Mouse (Mus musculus): Measurements from ENCODE around the gene Mlip.
"Not testable (repeated sequence)": the region's sequence is repeated elsewhere in the genome, so short reads cannot be mapped to it uniquely, and the experiment has no call there.

Mlip gene

DNA sequence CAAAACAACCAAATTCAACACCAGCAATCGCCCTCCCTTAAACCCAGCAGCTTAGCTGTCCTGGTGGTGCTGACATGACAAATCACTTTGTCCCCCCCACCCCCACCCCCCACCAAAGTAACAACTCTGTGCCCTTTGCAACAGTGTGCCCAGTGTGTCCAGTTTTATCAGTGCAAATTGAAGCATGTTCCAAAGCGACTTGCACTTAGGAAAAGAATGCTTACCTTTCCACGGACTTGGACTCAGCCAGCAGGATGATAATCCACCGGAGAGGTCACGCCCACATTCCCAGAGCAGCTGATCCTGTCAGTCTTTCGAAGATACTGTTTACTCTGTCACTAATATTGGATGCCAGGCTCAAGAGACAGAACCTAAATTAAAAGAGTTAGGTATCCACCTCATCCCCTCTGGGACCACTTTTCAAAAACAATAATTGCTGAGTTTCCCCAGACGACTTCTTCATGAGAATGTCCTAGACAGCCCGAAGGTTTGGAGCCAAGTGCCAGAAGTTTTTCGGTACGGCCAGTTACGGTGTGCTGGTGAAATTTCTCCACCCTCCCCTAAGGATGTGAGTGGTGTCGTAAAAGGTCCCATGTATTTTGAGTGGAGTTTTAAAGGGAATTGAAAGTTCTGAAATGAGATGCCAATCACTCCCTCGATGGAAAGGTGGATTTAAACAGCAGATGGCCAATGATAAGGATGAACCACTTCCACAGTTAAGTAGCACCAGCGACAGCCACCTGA, at the start of gene Mlip:
Gene Mlip (minus strand): TSS at position 538 of the 744 bp plus-strand sequence.
- no peak for DNase-seq (ENCODE audit: low spot score)

DNA sequence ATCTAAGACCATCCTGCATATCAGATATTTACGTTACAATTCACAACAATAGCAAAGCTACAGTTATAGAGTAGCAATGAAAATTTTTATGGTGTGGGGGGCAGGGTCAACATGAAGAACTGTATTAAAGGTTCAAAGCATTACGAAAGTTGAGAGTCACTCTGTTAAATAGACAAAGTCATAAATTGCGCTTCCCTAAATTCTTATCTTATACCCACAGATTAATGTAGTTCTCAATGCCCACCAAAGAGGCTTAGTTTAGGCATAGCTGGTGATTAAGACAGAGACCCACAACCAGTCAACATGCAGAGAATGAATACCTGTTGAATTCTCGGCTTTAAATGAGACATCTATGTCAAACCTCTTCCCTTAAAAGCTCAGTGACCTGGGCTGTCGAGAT, 47.0 kb upstream of the Mlip start:
- DNase-seq (ENCODE audit: low spot score), result no peak

DNA sequence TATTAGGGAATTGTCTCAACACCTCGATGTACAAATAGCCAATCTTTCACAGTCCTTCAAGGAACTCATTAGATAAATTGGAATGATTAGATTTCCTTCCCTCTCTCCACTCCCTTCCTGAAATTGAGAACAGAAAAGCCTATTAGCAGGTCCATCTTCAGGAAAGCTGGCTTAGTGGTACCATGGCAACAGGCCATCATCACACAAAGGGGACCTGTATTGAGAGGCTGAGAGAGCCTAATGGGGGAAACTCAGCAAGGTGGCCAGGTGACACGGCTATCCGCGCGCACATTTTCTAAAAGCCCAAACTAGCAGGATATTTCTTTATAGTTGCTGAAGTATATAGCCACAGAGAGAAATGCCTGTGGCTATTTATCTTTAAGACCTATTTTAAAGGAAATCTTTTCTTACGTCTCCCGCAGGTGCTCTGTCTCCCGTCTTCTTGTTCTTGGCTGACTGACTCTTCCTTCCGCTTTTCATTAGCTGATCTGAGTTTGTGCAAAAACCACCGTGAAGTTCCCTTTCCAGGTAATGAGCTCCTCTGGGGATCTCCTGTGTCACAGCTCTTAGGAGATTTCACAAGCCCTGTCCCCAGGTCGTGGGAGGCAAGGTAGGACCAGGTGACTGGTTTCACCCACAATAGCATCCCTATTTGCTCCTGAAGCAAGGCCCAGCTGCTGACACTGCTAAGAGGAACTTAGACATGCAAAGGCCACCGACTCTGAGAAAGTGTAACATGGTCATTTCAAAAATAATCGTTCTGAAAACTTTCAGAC, 46.3 kb upstream of the Mlip start:
- no peak for DNase-seq (ENCODE audit: low spot score)

DNA sequence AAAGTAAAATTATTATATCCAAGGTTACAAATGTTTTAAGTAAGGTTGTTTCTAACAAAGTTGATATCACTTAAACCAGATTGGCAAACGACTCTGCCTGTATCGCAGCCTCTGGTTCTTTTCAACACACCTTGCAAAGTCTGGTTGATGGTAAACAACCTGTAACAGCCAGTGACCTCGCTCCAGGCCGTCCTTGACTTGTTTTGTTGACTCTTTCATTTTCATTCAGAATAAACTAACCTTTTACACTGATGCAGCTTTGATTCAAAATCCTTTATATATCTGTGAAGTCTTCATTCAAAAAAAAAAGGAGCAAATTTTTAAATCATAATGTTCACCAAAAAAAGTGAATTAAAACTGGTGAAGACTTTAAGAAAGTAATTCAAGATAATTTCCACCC, 44.3 kb upstream of the Mlip start:
- DNase-seq (ENCODE audit: low spot score), result no peak

- no peak for DNase-seq (ENCODE audit: low spot score)
These were observed 38.5 kb upstream of the Mlip start for GRCm38 (mm10) chr9:77391248-77391647.

GRCm38 (mm10) chr9:77388956-77389355, 36.2 kb upstream of the Mlip start:
- DNase-seq (ENCODE audit: low spot score), result no peak

- DNase-seq (ENCODE audit: low spot score), result no peak
These were observed 34.0 kb upstream of the Mlip start for GRCm38 (mm10) chr9:77386751-77387150.

DNA sequence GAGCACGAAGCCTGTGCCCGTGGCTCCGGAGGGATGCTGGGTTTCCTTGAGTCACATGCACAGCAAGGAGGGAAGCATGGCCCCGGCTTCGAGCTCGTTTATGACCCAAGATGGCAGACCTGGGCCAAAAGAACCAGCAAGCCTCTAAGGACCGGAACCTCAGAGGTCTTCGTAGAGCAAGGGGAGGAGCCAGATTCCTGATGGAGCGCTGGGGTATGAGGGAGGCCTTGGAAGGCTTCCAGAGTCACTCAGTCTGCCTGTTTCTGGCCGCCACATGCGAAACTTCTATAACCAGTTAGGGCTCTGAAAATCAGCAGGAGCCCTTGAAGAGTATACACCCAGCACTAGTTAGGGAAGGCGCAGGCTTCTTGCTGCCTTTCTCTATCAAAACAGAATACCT, 32.8 kb upstream of the Mlip start:
- no peak for DNase-seq (ENCODE audit: low spot score)

- no peak for DNase-seq (ENCODE audit: low spot score)
These were observed 31.9 kb upstream of the Mlip start for GRCm38 (mm10) chr9:77384651-77385050.

DNA sequence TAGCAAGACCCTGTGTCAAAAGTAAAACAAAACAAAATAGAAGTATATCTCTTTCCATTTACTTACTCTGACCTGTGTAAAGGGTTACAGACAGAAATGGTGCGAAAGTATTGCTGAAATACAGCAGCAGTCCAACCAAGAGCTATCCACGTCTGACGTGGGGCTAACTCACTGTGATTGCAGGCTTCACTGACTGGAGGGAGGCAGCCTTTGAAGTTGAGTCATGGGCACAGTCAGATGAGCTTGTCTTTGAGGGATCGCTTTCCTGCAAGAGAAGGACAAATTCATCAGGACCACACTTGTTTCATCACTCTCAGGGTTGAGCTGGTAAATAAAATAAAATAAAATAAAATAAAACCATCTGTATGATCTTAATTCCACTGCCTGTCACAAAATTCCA, 31.2 kb upstream of the Mlip start:
- DNase-seq (ENCODE audit: low spot score), result no peak

GRCm38 (mm10) chr9:77382514-77382913, 29.7 kb upstream of the Mlip start:
- DNase-seq (ENCODE audit: low spot score), result no peak

DNA sequence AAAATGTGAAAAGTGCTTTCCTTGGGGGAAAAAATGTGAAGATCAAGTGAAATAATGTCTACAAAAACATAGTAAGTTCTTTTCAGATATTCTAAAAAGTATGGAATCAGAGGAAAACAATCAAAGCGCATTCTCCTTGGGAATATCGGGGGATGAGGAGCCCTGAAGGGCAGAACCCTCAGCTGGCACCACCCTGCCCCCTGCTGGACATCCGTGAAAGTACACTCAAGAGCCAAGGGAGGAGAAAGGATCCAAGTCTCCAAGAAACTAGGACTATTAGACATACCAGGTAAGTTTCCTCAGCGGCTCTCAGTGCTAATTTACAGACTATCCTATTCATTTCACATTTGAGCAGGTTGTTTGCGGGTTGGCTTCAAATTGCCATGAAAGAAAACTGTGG, 28.8 kb upstream of the Mlip start:
- peak; percentile 24 for DNase-seq (ENCODE audit: low spot score)

DNA sequence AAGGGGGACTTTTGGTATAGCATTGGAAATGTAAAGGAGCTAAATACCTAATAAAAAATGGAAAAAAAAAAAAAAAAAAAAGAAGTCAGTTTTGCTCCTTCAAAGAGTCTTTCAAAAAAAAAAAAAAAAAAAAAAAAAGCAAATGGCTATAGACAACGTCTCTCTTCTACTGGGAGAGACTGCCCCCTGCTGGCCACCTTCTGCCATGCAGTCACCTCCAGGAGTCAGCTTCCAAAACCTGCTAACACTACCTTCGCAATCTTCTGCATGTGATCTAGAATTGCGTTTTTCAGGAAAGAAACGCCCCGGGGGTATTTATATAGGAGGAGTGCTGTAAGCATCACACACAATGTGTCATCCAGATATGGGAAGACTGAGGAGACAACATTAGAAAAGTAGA, 26.9 kb upstream of the Mlip start:
- peak; percentile 50 for DNase-seq (ENCODE audit: low spot score)

GRCm38 (mm10) chr9:77377696-77378095, 24.9 kb upstream of the Mlip start:
- DNase-seq (ENCODE audit: low spot score), result no peak

DNA sequence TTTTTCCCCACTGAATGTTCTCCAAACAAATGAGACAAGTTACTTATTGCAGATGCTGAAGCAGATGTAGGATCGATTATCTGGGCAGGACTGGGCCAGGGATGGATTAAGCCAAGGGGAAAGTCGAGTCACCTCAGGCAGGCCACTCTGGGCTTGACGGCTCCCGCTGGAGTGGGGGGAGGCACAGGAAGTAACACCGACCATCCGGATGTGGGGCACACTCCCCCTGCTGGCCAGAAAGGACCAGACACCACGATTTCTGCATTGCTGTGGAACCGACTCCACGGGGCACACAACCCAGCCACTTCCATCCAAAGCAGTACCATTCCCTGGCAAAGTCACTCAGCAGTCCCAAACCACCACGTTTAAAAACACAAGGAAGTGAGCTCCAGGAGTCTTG, 24.3 kb upstream of the Mlip start:
- DNase-seq (ENCODE audit: low spot score), result peak; percentile 30

DNA sequence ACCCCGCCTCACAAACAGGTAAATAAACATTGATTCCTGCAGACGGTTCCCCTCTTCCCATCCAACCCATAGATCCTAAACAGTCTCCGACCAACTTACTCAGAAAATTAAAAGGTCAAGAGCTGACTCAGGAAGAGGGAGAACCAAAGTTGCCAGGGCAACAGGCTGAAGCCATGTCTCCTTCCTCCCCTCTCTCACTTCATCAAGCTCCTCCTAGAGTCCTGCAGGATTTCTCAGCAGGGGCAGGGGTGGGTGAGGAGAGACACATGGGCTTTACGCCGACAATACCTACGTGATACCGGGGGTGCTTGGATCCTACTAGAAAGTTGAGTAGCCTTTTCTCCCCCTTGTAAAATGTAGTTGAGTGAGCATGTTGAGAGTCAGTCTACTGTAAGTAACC, 23.8 kb upstream of the Mlip start:
- DNase-seq (ENCODE audit: low spot score), result no peak

- DNase-seq (ENCODE audit: low spot score), result no peak
These were observed 17.9 kb upstream of the Mlip start for GRCm38 (mm10) chr9:77370706-77371105.

DNA sequence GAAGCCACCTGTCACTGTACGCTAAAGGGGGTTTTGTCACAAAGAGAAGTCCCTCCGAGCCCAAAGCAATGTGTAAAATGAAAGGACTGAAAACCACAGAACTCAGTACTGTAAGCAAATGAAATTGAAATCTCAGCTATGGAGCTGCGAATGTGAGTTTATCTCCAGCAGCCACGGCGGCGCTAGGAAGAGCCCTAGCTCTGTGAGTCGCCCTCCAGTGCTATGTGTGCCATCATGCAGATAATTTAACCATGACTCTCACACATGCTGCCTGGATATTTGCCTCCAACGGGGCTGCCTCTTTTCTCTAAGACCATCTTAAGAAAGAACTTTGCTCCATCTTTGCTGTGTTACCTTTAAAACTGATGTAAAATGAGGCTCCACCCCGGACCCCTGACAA, 16.5 kb upstream of the Mlip start:
- no peak for DNase-seq (ENCODE audit: low spot score)

DNA sequence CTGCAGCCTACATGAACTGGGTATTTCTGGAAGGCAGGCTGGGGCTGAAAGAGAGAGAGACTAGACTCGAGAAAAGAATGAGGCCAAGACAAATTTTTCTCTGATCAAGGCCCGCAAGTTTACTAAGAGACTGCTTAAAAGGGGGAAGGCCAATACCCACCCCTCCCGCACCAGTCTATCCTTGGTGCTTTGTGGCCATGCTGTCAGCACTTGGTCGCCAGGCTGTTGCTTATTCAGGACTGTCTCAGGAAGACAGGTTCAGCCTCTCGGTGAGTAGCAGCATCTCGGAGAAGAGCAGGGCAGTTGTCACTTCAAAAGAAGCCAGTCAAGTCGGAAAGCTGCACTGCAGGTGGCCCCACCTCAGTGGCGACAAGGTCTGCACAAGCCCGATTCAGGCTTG, 11.9 kb upstream of the Mlip start:
- DNase-seq (ENCODE audit: low spot score), result not testable (repeated sequence)

DNA sequence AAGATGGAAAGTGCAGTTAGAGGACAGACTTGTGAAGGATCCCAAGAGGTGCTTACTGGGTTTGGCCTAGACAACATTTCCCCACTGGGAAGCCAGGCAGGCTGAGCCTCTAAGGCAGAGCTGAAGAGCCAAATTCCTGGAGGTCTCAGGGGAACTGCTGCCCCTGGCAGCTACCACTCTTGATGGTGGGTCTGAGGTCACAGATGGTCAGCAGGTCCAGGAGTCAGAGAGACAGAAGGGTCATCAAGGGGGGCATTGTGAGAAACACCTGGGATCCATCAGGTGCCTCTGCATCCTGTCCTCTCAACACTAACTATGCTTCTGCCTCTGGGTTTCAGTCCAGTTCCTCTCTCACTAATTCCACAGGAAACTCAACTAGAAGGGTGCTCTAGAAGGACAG, 10.1 kb upstream of the Mlip start:
- no peak for DNase-seq (ENCODE audit: low spot score)

DNA sequence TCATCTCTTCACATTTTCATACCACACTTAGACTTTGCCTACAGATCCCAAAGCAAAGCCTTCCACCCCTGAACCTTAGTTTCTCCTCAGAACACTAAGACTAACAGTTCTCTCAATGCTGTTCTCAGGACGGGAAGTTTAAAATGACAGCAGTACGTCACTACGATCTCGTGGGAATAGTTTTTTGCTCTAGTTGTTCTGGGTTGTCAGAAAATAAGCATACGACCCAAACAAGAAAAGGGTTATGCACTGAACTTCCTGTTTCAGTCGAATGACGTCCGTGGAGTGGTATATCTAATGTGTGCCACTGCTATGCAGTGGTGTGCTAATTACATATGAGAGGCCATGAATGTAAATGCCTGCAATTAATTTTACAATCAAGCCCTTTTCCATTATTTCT, 7.9 kb upstream of the Mlip start:
- DNase-seq (ENCODE audit: low spot score), result no peak

DNA sequence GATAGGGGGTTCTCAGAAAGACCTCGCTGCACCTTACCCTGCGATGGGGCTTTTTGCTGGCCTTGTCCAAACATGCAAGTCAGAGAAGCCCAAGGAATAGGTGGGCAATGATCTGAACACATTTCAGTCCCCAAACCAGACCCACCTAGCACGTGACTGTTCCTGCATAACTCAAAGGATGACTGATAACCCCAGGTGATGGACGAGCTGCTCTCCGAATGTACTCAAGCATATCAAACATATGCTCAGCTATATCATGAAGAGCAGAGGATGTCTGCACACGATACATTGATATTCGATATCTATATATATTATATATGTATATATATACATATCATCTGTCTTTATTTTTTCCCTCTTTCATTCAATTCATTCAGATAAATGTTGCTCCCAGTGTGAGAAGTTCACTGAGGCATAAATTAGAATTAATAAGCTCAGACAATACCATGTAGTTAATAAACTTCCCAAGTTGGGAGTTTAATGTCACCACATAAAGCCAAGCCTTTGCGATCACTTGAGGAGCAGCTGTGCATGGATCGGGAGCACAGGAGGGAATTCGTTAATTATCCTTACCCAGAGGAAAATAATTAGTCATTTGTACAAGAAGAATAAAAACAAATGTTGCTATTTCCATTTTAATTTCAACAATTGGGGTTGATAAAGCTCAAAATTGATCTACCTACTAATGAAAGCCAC, 6.7 kb upstream of the Mlip start:
- DNase-seq (ENCODE audit: low spot score), result no peak

- no peak for DNase-seq (ENCODE audit: low spot score)
These were observed 1.2 kb upstream of the Mlip start for GRCm38 (mm10) chr9:77353942-77354341.
